Mouse (Mus musculus) lung, postnatal 0 days (tissue): Measurements from ENCODE around the gene Gramd1a. TPM values are rescaled to one million over a fixed set of nuclear protein-coding genes. Genes with fewer than 3 reads are reported as not detected.
A peak's percentile ranks its signal among the peaks of the same experiment; 100 is the strongest.

ENCODE experiments used
- ATAC-seq: fragments of 200-750 bp; cut with Nextera tagmentation; 2 replicates; pipeline ENCODE4 v1.8.0; 2017; ENCODE audit warnings: moderate library complexity
- DNase-seq: peaks from one replicate; pipeline ENCODE4 v3.0.0-alpha.2; 2016; ENCODE audit warnings: low spot score
- H3K27ac ChIP-seq: fragments of 300-500 bp; sonication (generic); 2 replicates; pipeline ENCODE4 v1.5.1; 2014; ENCODE audit warnings: antibody characterized with exemption, mild to moderate bottlenecking, low read length, mixed read lengths
- H3K27me3 ChIP-seq: fragments of 300-500 bp; sonication (generic); replicated peaks from 2 replicates; pipeline ENCODE4 v1.6.1; 2014; ENCODE audit warnings: low read length, mixed read lengths; ENCODE audit not compliant: insufficient read depth
- H3K36me3 ChIP-seq: fragments of 300-500 bp; sonication (generic); 2 replicates; pipeline ENCODE4 v1.6.1; 2014; ENCODE audit warnings: low read length, mixed read lengths; ENCODE audit not compliant: insufficient read depth
- H3K4me1 ChIP-seq: fragments of 300-500 bp; sonication (generic); 2 replicates; pipeline ENCODE4 v1.6.1; 2014; ENCODE audit warnings: antibody characterized with exemption, low read depth, low read length, mixed read lengths; ENCODE audit not compliant: insufficient read depth
- H3K4me2 ChIP-seq: fragments of 300-500 bp; sonication (generic); replicated peaks from 2 replicates; pipeline ENCODE4 v1.6.1; 2014; ENCODE audit warnings: low read depth, mild to moderate bottlenecking, low read length, moderate library complexity, mixed read lengths
- H3K4me3 ChIP-seq: fragments of 300-500 bp; sonication (generic); 2 replicates; pipeline ENCODE4 v1.5.1; 2014; ENCODE audit warnings: low read depth, low read length
- H3K9ac ChIP-seq: fragments of 300-500 bp; sonication (generic); replicated peaks from 2 replicates; pipeline ENCODE4 v1.6.1; 2014; ENCODE audit warnings: low read depth, mild to moderate bottlenecking
- H3K9me3 ChIP-seq: fragments of 300-500 bp; sonication (generic); 2 replicates; pipeline ENCODE4 v1.6.1; 2016; ENCODE audit warnings: low read length, mixed read lengths
- CTCF ChIP-seq: IDR thresholded peaks from 2 replicates; pipeline ENCODE4 v1.5.1; 2016; ENCODE audit warnings: antibody characterized with exemption, mild to moderate bottlenecking
- EP300 ChIP-seq: IDR thresholded peaks from 2 replicates; pipeline ENCODE4 v1.6.1; 2016; ENCODE audit warnings: antibody characterized with exemption, mild to moderate bottlenecking, control low read depth
- WGBS: fragments of 180-500 bp; shearing (Covaris S2); extraction: QIAGEN DNeasy Blood & Tissue Kit; methylation state at CpG from one replicate; pipeline ENCODE4 v1.1.7; 2014; 5-methylcytosine and 5-hydroxymethylcytosine counted together
- polyA plus RNA-seq: library from polyadenylated mRNA; unstranded; fragments of >200 nt; fragmentation: Nextera tagmentation; extraction: Ambion mirVana; gene quantifications from 2 replicates; pipeline ENCODE4 v1.2.1, GENCODE M21; 2015

The Gramd1a gene
- polyA plus RNA-seq, 1 experiment from 2014 or later, result 31.7 TPM

DNA sequence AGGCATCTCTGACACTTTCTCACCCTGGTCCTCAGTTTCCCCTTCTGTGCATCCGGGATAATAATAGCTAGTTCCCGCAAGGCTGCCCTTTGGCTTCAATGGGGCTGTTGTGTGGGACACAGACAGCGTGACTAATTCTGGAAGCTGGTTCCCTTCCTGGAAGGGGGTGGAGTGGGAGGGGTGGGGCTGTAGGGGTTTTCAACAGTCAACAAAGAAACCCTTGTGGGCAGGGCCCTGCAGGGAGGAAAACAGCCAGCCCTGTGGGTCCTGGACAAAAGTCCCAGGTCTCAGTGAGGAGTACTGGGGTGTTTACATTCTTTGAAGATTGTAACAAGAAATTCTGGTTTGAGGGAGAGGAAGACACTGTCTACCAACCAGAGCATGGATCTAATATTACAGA lies 70.5 kb downstream of the Gramd1a start:
- peak; percentile 71 for ATAC-seq
- peak overlapping the region; percentile 29; the same call in 1 of the 2 replicates for H3K27ac ChIP-seq
- H3K27me3 ChIP-seq, result no peaks in the 10 kb centered on the region
- H3K9me3 ChIP-seq, result no peaks in the 10 kb centered on the region
- H3K4me1 ChIP-seq, result peaks cover 4% of the 10 kb centered on the region; the same call in 1 of the 2 replicates
- peak; percentile 53 for DNase-seq
- no peak overlapping the region for H3K4me2 ChIP-seq
- H3K4me3 ChIP-seq, result no peak overlapping the region
- no peaks in the 10 kb centered on the region for H3K36me3 ChIP-seq
- H3K9ac ChIP-seq, result no peak overlapping the region
- 22% methylated on average over 3 of the region's 3 CpGs for WGBS
- TF ChIP-seq CTCF (no peak), EP300 (peak; percentile 27; the same call in 1 of the 2 replicates)

DNA sequence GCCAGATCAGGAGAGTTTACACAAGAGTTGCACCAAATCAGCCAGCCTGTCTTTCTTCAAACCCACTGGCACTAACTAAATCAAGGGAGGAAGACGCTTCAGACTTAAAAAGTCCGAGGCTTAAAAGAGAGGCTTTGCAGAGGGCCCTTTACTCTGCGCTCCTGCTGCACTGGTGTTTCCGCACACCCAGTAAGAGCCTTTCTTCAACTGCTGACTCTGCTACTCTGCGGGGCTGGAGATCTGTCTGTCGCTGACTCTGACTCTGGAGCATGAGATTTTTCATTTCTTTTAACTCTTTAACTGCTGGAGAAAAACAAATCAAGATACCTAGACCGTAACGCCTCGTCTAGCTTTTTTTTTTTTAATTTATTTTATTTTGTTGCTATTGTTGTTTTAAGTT lies 71.6 kb downstream of the Gramd1a start:
- no peak for TF ChIP-seq CTCF
- TF ChIP-seq EP300, result no peak
- no peak overlapping the region for H3K4me3 ChIP-seq
- H3K27me3 ChIP-seq, result no peaks in the 10 kb centered on the region
- no peaks in the 10 kb centered on the region for H3K36me3 ChIP-seq
- H3K27ac ChIP-seq, result no peak overlapping the region
- 40% methylated on average over 9 of the region's 9 CpGs for WGBS
- peak; percentile 21 for DNase-seq
- H3K4me2 ChIP-seq, result no peak overlapping the region
- ATAC-seq, result no peak
- peaks cover 4% of the 10 kb centered on the region; the same call in 1 of the 2 replicates for H3K4me1 ChIP-seq
- H3K9ac ChIP-seq, result no peak overlapping the region
- H3K9me3 ChIP-seq, result no peaks in the 10 kb centered on the region

DNA sequence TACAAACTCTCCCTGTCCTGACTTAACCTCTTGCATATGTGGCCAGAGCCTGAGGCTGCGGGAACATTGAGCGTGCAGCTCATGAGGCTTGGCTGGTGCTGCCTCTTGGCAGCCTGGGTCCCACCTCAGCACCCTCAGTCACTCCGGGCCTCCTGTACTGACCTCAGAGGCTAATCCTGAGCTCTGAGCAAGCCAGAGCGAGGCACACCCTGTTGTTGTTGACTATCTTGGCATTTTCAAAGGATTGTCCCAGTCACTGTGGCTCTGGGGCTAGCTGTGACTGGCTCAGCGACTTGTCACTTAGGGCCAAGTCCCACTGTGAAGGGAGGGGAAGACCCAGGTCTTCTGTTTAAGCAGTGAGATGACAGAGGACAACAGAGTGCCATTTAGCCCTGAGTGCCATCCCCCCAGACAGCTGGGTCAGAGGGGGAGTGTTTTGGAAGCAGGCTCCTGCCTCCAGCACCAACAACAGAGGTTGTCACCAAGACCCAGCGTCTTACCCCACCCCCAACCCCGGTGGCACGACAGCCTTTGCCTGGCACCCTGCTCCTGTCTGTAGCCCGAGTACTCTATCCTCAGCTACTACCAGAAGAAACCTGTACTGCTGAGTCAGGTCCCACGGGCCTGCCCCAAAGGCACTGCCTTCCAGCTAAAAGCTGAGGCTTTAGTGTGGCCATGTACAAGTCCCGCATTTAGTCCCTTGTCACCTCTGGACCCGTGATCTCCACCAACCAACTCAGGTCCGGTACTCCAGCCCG lies 72.7 kb downstream of the Gramd1a start:
- Histone ChIP-seq H3K4me3 (no peak overlapping the region), H3K9me3 (no peaks in the 10 kb centered on the region), H3K4me1 (peaks cover 4% of the 10 kb centered on the region; the same call in 1 of the 2 replicates), H3K36me3 (no peaks in the 10 kb centered on the region), H3K27me3 (no peaks in the 10 kb centered on the region), H3K4me2 (no peak overlapping the region), H3K27ac (no peak overlapping the region; the same call in 1 of the 2 replicates), H3K9ac (no peak overlapping the region)
- 67% methylated on average over 13 of the region's 14 CpGs for WGBS
- DNase-seq (peak; percentile 43), ATAC-seq (peak; percentile 52)
- no peak for TF ChIP-seq EP300
- TF ChIP-seq CTCF, result no peak

DNA sequence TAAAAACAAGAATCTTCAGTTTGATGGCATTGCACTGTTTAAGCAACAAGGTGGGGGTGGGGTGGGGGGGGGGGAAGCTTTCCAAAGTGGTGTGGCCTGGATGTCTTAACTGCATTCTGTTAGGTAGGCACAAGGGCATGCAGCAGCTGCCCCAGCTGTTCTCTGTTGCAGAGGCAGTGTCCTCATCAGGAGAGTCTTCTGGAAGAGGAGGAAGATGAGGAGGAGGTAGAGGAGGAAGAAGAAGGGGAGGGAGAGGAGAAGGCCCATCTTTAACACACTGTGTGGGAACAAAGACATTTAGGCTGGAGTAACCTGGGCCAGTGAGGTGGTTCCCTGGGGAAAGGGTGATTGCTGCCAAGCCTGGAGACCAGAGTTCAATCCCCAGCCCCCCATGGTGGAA lies 73.6 kb downstream of the Gramd1a start:
- Histone ChIP-seq H3K4me2 (no peak overlapping the region), H3K36me3 (no peaks in the 10 kb centered on the region), H3K27ac (no peak overlapping the region), H3K9ac (no peak overlapping the region), H3K27me3 (no peaks in the 10 kb centered on the region), H3K9me3 (no peaks in the 10 kb centered on the region), H3K4me1 (peaks cover 4% of the 10 kb centered on the region; the same call in 1 of the 2 replicates), H3K4me3 (no peak overlapping the region)
- no peak for TF ChIP-seq EP300
- no peak for TF ChIP-seq CTCF
- ATAC-seq, result no peak
- DNase-seq, result no peak

DNA sequence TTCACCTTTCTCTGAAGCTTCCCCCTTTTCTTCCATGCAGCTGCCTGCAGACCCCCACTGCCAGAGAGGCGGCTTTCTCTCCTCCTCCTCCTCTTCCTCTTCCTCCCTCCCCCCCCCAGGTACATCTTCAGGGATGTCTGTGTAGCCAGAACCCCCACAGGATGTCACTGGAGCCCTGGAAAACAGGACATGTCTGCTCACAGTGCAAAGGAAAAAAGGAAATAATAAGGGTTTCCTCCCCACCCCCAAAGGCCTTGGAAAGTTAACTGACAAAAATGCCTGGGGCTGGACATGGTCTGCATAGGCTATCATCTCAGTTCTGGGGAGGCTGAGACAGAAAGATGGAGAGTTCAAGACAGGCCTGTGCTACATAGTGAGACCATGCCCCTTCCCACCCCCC lies 74.6 kb downstream of the Gramd1a start:
- TF ChIP-seq EP300, result no peak
- no peak for TF ChIP-seq CTCF
- no peak overlapping the region for H3K27ac ChIP-seq
- H3K4me1 ChIP-seq, result peaks cover 4% of the 10 kb centered on the region; the same call in 1 of the 2 replicates
- H3K36me3 ChIP-seq, result no peaks in the 10 kb centered on the region
- no peaks in the 10 kb centered on the region for H3K27me3 ChIP-seq
- no peak overlapping the region for H3K9ac ChIP-seq
- WGBS, result 22% methylated on average over 1 of the region's 1 CpGs
- ATAC-seq (no peak), DNase-seq (no peak)
- H3K4me2 ChIP-seq, result no peak overlapping the region
- H3K4me3 ChIP-seq, result no peak overlapping the region
- no peaks in the 10 kb centered on the region for H3K9me3 ChIP-seq

DNA sequence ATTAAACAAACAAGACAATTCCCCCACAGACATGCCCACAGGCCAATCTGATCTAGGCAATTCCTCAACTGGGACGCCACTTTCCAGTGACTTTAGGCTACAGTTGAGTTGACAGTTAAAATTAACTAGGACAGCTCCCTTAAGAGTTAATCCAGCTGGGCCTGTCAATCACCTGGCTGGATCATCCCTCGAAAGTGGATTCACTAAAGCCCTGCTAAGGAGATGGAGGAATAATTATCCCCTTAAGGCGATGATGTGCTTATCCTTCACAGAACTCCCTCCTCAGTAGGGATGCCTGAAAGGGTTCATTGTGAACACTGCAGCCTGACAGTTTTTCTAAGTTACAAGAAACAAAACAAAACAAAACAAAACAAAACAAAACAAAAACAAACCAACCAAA lies 75.1 kb downstream of the Gramd1a start:
- no peaks in the 10 kb centered on the region for H3K36me3 ChIP-seq
- H3K27ac ChIP-seq, result no peak overlapping the region
- TF ChIP-seq CTCF (no peak), EP300 (no peak)
- H3K9me3 ChIP-seq, result no peaks in the 10 kb centered on the region
- no peak overlapping the region for H3K4me2 ChIP-seq
- ATAC-seq (no peak), DNase-seq (no peak)
- 62% methylated on average over 3 of the region's 3 CpGs for WGBS
- no peak overlapping the region for H3K9ac ChIP-seq
- no peak overlapping the region for H3K4me3 ChIP-seq
- no peaks in the 10 kb centered on the region for H3K27me3 ChIP-seq
- H3K4me1 ChIP-seq, result peaks cover 4% of the 10 kb centered on the region; the same call in 1 of the 2 replicates

Other genes starting within 250 kb of the Gramd1a start
- gene Mag, start 241.0 kb downstream of the Gramd1a start, polyA plus RNA-seq, result 1.2 and 1.8 TPM in 2 replicates
- gene Hamp2, start 231.2 kb downstream of the Gramd1a start, polyA plus RNA-seq, result not detected in 2 replicates
- not detected in 2 replicates for gene Hamp, start 211.9 kb downstream of the Gramd1a start, polyA plus RNA-seq
- 19.6 and 21.1 TPM in 2 replicates for gene Usf2, start 199.1 kb downstream of the Gramd1a start, polyA plus RNA-seq
- 53.8 and 57.9 TPM in 2 replicates for gene Lsr, start 182.4 kb downstream of the Gramd1a start, polyA plus RNA-seq
- 9.5 and 12.3 TPM in 2 replicates for gene Fam187b, start 182.1 kb downstream of the Gramd1a start, polyA plus RNA-seq
- 168 and 206 TPM in 2 replicates for gene Fxyd5, start 113.4 kb downstream of the Gramd1a start, polyA plus RNA-seq
- 1.2 and 1.8 TPM in 2 replicates for gene Fxyd7, start 104.4 kb downstream of the Gramd1a start, polyA plus RNA-seq
- 175 and 211 TPM in 2 replicates for gene Fxyd1, start 98.7 kb downstream of the Gramd1a start, polyA plus RNA-seq
- 0.20 and 0.27 TPM in 2 replicates for gene Lgi4, start 96.6 kb downstream of the Gramd1a start, polyA plus RNA-seq
- gene Fxyd3, start 79.2 kb downstream of the Gramd1a start, polyA plus RNA-seq, result 76.1 and 78.1 TPM in 2 replicates
- 19.5 and 20.5 TPM in 2 replicates for gene Hpn, start 40.6 kb downstream of the Gramd1a start, polyA plus RNA-seq
- 4.5 and 4.9 TPM in 2 replicates for gene Scn1b, start 28.9 kb downstream of the Gramd1a start, polyA plus RNA-seq
- gene Scgb2b2, start 134.6 kb upstream of the Gramd1a start, polyA plus RNA-seq, result not detected in 2 replicates
- gene Scgb1b2, start 135.9 kb upstream of the Gramd1a start, polyA plus RNA-seq, result not detected in 2 replicates
- not detected in 2 replicates for gene Scgb2b3, start 206.2 kb upstream of the Gramd1a start, polyA plus RNA-seq
- gene Scgb1b3, start 219.7 kb upstream of the Gramd1a start, polyA plus RNA-seq, result not detected in 2 replicates